Mouse (Mus musculus) small intestine, adult 2 months (tissue): ENCODE measurements at regions not wholly inside any gene's neighbourhood (a gene's known extent, or its start where the extent isn't known, plus 50 kb on each side); places are given as distances from the start of the nearest gene placed in this dataset.

Source experiments
- CTCF ChIP-seq: fragments of 200-500 bp; IDR thresholded peaks from 2 replicates; pipeline ENCODE4 v1.5.1; 2012; ENCODE audit warnings: low read depth, mild to moderate bottlenecking, control low read depth, inconsistent platforms, low read length, moderate library complexity, mixed read lengths; ENCODE audit not compliant: insufficient replicate concordance, insufficient read length; ENCODE audit errors: extremely low read depth
- POLR2A ChIP-seq: fragments of 200-500 bp; IDR thresholded peaks from 2 replicates; pipeline ENCODE4 v1.6.1; 2012; ENCODE audit warnings: low read depth, mild to moderate bottlenecking, control low read depth, inconsistent platforms, low read length, moderate library complexity

DNA sequence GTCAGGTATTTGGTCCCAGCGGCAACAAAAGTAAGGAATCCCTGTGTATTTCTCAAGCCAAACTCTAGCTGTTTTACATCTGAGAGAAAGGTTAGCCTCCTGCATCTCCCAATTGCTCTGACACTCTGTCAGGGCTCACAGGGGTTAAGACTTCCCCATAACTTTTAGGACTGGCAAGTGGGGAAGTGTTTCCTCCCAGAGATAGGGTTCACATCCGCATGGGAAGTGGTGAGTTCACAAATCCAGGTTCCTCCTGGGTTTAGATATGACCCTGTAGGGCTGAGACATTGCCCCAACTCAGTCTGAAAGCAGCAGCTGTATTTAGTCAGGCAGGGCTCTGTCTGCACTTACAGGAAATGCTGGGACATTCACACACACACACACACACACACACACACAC is 95.3 kb downstream of the Ets2 start:
- TF ChIP-seq CTCF: no peak
- TF ChIP-seq POLR2A: no peak
